Mouse (Mus musculus) embryonic facial prominence, embryonic 10.5 days (tissue): ENCODE data around the gene Phlpp1. TPM values are rescaled to one million over a fixed set of nuclear protein-coding genes. Genes with fewer than 3 reads are reported as not detected.

Source experiments
- DNase-seq: peaks from one replicate; pipeline ENCODE4 v3.0.0-alpha.2; 2017; ENCODE audit warnings: low spot score
- H3K27ac ChIP-seq: fragments of 300-500 bp; sonication (generic); replicated peaks from 2 replicates; pipeline ENCODE4 v1.5.1; 2016; ENCODE audit warnings: mild to moderate bottlenecking
- H3K27me3 ChIP-seq: fragments of 300-500 bp; sonication (generic); replicated peaks from 2 replicates; pipeline ENCODE4 v1.6.1; 2016; ENCODE audit warnings: low read depth, mild to moderate bottlenecking; ENCODE audit not compliant: poor library complexity, severe bottlenecking
- H3K36me3 ChIP-seq: fragments of 300-500 bp; sonication (generic); replicated peaks from 2 replicates; pipeline ENCODE4 v1.6.1; 2016; ENCODE audit warnings: mild to moderate bottlenecking, moderate library complexity
- H3K4me1 ChIP-seq: fragments of 300-500 bp; sonication (generic); 2 replicates; pipeline ENCODE4 v1.6.1; 2016
- H3K4me3 ChIP-seq: fragments of 300-500 bp; sonication (generic); 2 replicates; pipeline ENCODE4 v1.5.1; 2016; ENCODE audit warnings: mild to moderate bottlenecking, moderate library complexity
- H3K9me3 ChIP-seq: fragments of 300-500 bp; sonication (generic); 2 replicates; pipeline ENCODE4 v1.6.1; 2016; ENCODE audit warnings: mild to moderate bottlenecking
- WGBS: fragments of 180-500 bp; shearing (Covaris S2); methylation state at CpG from one replicate; pipeline ENCODE4 v1.1.7; 2016; 5-methylcytosine and 5-hydroxymethylcytosine counted together
- polyA plus RNA-seq: library from polyadenylated mRNA; unstranded; fragments of >200 nt; fragmentation: Nextera tagmentation; extraction: Ambion mirVana; gene quantifications from 2 replicates; pipeline ENCODE4 v1.2.1, GENCODE M21; 2016

Phlpp1 gene
- polyA plus RNA-seq, 1 experiment from 2014 or later = 3.7 TPM

DNA sequence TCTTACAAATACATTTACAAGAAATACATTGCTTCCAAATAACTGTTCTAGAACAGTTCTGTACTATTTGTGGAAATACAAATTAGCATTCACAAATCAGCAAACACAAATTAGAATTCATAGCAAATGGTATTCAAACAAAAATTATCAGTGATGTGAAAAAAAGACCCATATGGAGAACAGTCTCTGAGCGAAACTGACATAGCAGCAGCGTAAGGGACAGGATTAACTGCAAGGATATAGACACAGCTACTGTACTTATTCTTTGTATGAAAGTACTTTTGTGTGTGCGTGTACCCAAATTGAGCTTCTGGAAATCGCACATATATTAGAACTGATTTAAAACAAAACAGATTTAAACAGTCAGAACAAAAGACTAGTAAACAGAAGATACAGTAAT is 103.6 kb downstream of the Phlpp1 start:
- WGBS = 94% methylated on average over 4 of the region's 4 CpGs

DNA sequence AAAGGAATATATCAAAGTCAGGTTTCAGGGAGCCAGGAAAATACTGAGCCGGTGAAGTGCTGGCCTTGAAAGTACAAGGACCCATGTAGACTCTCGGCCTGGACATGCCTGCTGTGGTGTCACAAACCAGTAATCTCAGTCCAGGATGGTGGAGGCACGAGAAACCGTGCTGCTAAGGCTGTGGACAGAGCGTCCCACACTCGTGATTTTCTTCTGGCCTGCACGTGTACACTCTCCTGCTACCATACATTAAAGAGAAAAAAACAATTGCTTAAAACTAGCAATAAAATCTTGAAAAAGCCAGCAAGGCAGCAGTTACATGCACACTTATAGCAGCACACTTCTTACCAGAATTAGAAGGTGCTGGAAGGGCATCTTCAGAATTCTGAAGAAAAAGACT is 104.2 kb downstream of the Phlpp1 start:
- no peak overlapping the region for H3K4me3 ChIP-seq
- no peaks in the 10 kb centered on the region for H3K36me3 ChIP-seq
- H3K4me1 ChIP-seq = peaks cover 43% of the 10 kb centered on the region
- H3K27me3 ChIP-seq = no peaks in the 10 kb centered on the region
- H3K27ac ChIP-seq = no peak overlapping the region
- 94% methylated on average over 7 of the region's 7 CpGs for WGBS
- no peak for DNase-seq
- no peaks in the 10 kb centered on the region for H3K9me3 ChIP-seq

More for the DNA sequence above, 103.6 kb downstream of the Phlpp1 start:
- Histone ChIP-seq H3K4me3 (no peak overlapping the region), H3K27me3 (no peaks in the 10 kb centered on the region), H3K36me3 (no peaks in the 10 kb centered on the region), H3K4me1 (peaks cover 39% of the 10 kb centered on the region), H3K9me3 (no peaks in the 10 kb centered on the region), H3K27ac (no peak overlapping the region)
- no peak for DNase-seq

DNA sequence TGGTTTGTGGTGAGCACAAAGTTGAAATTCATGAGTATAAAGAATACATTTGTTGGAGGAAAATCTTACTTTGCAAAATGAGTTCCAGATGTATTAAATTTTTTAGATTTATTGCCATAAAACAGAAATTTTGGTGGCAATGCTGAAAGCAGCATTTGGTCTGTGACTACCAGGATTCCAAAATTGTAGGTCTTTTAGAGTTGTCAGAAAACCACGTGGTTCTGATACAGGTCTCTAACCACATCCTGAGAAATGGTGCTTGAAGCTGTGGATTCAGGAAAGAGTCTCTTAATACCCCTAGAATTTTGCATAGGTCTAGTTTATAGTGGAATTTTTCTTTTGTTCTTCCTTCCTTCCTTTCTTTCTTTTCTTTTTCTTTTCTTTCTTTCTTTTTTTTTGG is 105.3 kb downstream of the Phlpp1 start:
- no peak for DNase-seq
- H3K27ac ChIP-seq = no peak overlapping the region
- peaks cover 38% of the 10 kb centered on the region for H3K4me1 ChIP-seq
- H3K36me3 ChIP-seq = no peaks in the 10 kb centered on the region
- H3K9me3 ChIP-seq = no peaks in the 10 kb centered on the region
- no peak overlapping the region for H3K4me3 ChIP-seq
- H3K27me3 ChIP-seq = no peaks in the 10 kb centered on the region
- 78% methylated on average over 1 of the region's 1 CpGs for WGBS

DNA sequence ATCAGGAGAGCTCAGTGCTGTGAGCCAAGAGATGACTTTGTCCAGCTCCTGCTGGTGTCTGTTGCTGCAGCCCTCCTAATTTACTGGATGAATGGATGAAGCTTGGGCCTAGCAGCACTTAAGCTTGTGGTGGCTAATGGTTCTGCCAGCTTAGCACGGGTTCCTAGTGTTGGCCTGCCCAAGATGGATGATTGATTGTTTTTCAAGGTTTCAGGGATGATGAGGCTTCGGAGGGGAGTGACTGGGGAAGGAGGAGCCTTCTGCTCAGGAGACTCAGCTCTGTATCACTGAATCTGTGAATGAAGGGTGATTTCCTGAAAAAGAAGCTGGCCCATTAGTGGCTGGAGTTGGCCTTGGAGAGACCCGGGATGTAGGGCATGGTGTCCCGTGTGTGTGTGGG is 105.7 kb downstream of the Phlpp1 start:
- Histone ChIP-seq H3K27ac (no peak overlapping the region; the same call in 1 of the 2 replicates), H3K4me1 (peaks cover 35% of the 10 kb centered on the region), H3K9me3 (no peaks in the 10 kb centered on the region)

DNA sequence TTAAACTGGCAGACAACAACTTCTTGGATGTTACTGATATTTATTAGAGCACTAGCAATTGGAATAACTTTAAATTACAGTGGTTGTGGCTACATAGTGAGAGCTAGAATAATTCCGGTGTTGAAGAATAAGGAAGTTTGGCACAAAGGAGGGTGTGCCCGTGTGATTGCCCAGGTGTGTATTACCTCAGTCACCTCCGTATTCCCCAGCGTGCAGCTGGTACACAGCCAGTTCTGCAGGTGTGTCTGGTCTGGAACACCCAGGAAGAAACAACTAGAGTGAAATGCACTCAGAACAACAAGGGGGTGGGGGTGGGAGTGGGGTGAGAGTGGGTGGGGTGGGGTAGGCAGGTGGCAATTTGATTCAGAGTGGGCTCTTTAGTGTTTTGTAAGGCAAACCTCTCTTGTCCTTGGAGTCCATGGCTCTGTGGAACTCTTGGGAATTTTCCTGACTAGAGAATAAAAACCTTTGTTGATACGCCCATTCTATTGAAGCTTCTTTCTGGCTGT is 107.1 kb downstream of the Phlpp1 start:
- 86% methylated on average over 5 of the region's 5 CpGs for WGBS
- Histone ChIP-seq H3K36me3 (no peaks in the 10 kb centered on the region), H3K4me1 (peaks cover 33% of the 10 kb centered on the region), H3K27ac (no peak overlapping the region), H3K9me3 (no peaks in the 10 kb centered on the region), H3K27me3 (no peaks in the 10 kb centered on the region), H3K4me3 (no peak overlapping the region)
- no peak for DNase-seq

More for the DNA sequence above, 105.7 kb downstream of the Phlpp1 start:
- no peaks in the 10 kb centered on the region for H3K27me3 ChIP-seq
- no peak overlapping the region for H3K4me3 ChIP-seq
- no peaks in the 10 kb centered on the region for H3K36me3 ChIP-seq
- 68% methylated on average over 4 of the region's 4 CpGs for WGBS
- no peak for DNase-seq

DNA sequence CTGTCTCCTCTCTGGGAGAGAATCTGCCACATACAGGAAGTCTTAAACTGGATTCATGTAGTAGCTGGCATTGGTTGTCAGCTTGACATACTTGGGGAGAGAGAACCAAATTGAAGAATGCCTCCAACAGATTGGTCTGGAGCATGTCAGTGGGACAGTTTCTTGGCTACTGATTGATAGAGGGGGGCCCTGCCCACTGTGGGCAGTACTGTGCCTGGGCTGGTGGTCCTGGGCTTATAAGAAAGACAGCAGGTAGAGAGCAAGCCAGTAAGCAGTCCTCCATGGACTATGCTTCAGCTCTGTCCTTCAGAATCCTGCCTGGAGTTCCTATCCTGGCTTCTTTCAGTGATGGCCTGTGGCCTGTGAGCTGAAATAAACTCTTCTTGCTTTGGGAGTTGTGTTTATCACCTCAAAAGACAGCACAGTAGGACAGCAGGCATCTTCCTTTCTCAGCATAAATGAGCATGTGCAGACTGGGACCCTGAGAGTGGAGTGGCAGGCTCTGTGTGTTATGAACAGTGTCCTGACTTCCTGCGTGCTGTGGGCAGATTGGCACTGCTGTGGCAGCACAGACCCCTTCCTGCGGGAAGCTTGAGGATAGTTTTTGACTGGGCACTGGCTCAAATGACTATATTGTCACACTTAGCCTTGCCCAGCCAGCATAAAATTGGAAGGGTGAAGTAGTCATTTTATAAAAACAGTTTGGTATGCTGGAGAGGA is 108.0 kb downstream of the Phlpp1 start:
- H3K27ac ChIP-seq = no peak overlapping the region
- 88% methylated on average over 2 of the region's 2 CpGs for WGBS

DNA sequence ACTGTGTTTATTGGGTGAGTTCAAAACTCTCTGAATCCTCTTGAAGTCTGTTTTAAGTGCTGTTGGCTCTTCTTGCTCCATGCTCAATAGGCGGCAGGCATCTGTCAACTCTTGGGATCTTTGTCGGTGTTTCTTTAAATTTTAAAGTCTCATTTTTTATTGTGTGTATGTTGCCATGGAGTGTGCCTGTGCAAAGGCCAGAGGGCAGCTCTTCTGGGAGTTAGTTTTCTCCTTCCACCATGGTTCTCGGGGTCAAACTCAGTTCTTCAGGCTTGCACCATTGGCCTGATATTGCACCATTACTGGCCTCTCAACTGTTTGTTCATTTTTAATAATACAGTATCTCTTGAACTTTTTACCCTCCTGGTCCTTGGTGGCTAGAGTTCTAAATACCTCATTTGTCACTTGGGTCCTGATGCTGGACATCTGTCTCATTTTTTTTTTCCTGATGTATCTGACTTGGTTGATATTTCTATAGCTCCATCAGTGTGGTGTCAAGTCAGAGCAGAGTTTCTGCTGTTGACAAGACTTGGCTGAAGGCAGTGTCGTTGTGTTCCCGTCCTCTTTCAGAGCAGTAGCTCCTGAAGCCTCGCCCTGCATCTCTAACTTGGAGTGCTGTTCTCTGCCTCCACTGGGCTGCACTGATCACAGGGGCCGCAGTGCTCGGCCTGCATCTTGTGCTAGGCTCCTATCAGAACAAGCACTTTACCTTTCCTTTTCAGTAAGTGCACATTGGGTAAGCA is 108.8 kb downstream of the Phlpp1 start:
- peaks cover 27% of the 10 kb centered on the region for H3K4me1 ChIP-seq
- no peaks in the 10 kb centered on the region for H3K27me3 ChIP-seq
- H3K27ac ChIP-seq = no peak overlapping the region
- no peak for DNase-seq
- H3K36me3 ChIP-seq = no peaks in the 10 kb centered on the region
- no peaks in the 10 kb centered on the region for H3K9me3 ChIP-seq
- H3K4me3 ChIP-seq = no peak overlapping the region
- 85% methylated on average over 8 of the region's 8 CpGs for WGBS

More for the DNA sequence above, 108.0 kb downstream of the Phlpp1 start:
- no peak overlapping the region for H3K4me3 ChIP-seq
- peaks cover 31% of the 10 kb centered on the region for H3K4me1 ChIP-seq
- no peak for DNase-seq
- no peaks in the 10 kb centered on the region for H3K9me3 ChIP-seq
- no peaks in the 10 kb centered on the region for H3K27me3 ChIP-seq
- H3K36me3 ChIP-seq = no peaks in the 10 kb centered on the region

DNA sequence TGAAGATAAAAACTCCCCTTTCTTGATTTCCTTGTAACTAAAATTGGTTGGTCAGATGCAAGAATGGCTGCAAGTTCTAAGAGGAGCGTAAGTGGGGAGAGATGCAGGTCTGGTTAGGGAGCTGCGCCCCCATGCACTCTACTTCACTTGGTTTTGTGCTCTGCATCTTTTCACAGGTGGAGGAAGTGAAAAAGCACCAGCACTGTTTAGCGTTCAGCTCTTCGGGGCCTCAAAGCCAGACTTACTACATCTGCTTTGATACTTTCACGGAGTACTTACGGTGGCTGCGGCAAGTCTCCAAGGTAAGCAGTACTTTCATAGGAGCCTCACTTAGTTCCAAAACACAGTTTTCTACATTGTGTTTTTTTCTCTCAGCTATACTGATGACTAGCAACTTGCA is 115.3 kb downstream of the Phlpp1 start:
- Histone ChIP-seq H3K9me3 (no peaks in the 10 kb centered on the region), H3K4me3 (no peak overlapping the region), H3K36me3 (peaks cover 4% of the 10 kb centered on the region; the same call in 1 of the 2 replicates), H3K4me1 (no peaks in the 10 kb centered on the region), H3K27ac (no peak overlapping the region), H3K27me3 (no peaks in the 10 kb centered on the region)
- WGBS = 94% methylated on average over 7 of the region's 7 CpGs
- DNase-seq = no peak

DNA sequence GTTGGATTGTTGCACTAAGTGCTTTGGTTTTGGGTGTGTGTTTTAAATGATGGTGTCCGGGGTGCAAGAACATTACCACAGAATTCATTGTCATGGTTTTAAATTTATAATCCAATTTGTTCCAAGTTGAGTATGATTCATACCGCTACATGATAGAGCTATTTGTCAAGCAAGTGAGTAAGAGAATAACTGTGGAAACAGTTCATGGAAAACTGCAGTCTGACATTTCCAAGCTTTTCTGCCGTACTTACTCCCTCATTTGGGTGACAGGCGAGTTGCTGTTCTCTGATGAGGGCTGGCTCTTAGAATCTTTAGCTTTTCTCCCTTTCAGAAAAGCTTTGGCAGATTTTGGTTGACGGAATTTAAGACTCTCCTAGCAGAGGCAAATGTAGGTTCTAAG is 117.5 kb downstream of the Phlpp1 start:
- DNase-seq = no peak
- peaks cover 4% of the 10 kb centered on the region; the same call in 1 of the 2 replicates for H3K36me3 ChIP-seq
- no peaks in the 10 kb centered on the region for H3K27me3 ChIP-seq
- no peaks in the 10 kb centered on the region for H3K9me3 ChIP-seq
- no peaks in the 10 kb centered on the region for H3K4me1 ChIP-seq
- H3K27ac ChIP-seq = no peak overlapping the region
- no peak overlapping the region for H3K4me3 ChIP-seq
- WGBS = 84% methylated on average over 5 of the region's 5 CpGs

DNA sequence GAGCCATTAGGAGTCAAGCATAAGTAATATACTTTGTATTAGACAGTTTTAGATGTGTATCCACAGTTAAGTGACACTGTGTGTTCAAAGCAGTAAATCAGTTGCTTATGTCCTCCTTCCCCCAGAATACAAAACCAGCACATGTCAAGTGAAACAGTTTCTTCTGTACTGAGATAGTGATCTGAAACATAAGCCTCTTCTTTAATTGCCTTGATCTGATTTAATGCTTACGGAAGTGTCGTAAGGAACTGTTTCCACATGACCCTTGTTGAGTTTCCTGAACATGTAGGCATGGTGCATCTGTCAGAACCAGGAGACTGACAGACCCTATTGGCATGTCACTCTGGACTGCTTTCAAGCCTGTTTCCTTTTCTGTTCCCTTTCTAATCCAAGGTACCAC is 118.0 kb downstream of the Phlpp1 start:
- no peak overlapping the region for H3K27ac ChIP-seq
- H3K9me3 ChIP-seq = no peaks in the 10 kb centered on the region
- peaks cover 4% of the 10 kb centered on the region; the same call in 1 of the 2 replicates for H3K36me3 ChIP-seq
- no peak overlapping the region for H3K4me3 ChIP-seq
- no peak for DNase-seq
- H3K4me1 ChIP-seq = no peaks in the 10 kb centered on the region
- 78% methylated on average over 2 of the region's 2 CpGs for WGBS
- H3K27me3 ChIP-seq = no peaks in the 10 kb centered on the region

DNA sequence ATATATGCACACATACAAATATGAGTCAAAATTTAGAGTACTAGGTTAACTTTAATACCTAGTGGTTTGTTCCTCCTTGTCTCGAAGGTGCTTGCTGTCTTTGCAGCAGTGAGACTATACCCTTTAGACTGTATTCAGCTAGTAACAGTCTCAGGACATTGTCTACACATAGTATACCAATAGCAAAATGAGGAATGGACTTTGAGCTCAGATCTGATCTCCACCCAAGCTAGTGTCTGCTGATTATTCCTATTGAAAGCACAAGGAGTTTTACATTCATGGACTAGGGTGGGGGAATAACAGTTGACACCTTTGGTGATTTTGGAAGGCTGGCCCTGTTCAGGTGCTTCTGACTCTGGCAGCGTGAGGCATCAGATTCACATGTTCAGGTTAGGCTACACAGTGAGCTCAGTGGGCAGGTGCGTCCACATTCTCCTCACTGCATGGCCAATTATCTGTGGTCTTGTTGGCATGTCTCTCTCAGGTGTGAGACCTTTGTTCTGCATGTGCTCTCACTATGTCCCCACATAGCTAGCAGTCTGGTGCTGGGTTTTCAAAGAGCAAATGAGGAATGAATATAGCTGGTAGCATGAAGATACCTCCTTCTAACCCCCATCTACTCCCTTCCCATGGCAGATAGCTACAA is 138.0 kb downstream of the Phlpp1 start:
- Histone ChIP-seq H3K4me3 (no peak overlapping the region), H3K36me3 (no peaks in the 10 kb centered on the region), H3K27ac (no peak overlapping the region), H3K4me1 (peaks cover 2% of the 10 kb centered on the region; the same call in 1 of the 2 replicates), H3K9me3 (no peaks in the 10 kb centered on the region), H3K27me3 (no peaks in the 10 kb centered on the region)
- WGBS = 95% methylated on average over 3 of the region's 3 CpGs
- no peak for DNase-seq

DNA sequence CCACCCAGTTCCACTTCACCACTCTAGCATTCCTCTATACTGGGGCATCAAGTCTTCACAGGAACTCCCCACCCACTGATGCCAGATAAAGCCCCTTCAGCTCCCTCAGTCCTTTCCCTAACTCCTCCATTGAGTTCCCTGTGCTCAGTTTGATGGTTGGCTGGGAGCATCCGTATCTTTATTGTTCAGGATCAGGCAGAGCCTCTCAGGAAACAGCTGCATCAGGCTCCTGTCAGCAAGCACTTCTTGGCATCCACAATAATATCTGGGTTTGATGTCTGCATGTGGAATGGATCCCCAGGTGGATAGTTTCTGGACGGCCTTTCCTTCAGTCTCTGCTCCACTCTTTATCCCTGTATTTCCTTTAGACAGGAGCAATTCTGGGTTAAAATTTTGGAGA is 138.7 kb downstream of the Phlpp1 start:
- no peak overlapping the region for H3K4me3 ChIP-seq
- no peak overlapping the region for H3K27ac ChIP-seq
- 78% methylated on average over 2 of the region's 2 CpGs for WGBS
- H3K4me1 ChIP-seq = no peaks in the 10 kb centered on the region
- no peaks in the 10 kb centered on the region for H3K27me3 ChIP-seq
- no peaks in the 10 kb centered on the region for H3K9me3 ChIP-seq
- H3K36me3 ChIP-seq = no peaks in the 10 kb centered on the region
- DNase-seq = no peak
